ENCODE assay signal across 17 mouse cellular contexts in genomic region chr8:117409056-117409455, GRCm38 (mm10).
"Had no signal": no experiment of that assay in that cellular context is flagged by ENCODE, and none has a peak within 500 bp of the region (broad histone marks: within the 10 kb centered on the region; RNA-seq: fewer than 3 reads in every experiment).

No protein-coding gene starts in this region.

- H3K27ac ChIP-seq: midbrain, embryonic 10.5 days; midbrain, embryonic 12.5 days; neural tube, embryonic 13.5 days; neural tube, embryonic 15.5 days; stomach, embryonic 15.5 days; stomach, postnatal 0 days had no signal

- DNase-seq: lung, adult 18-20 months; lung, embryonic 14.5 days; lung, postnatal 10 days; lung, postnatal 4 days; midbrain, embryonic 14.5 days; right cerebral cortex, postnatal 14 days; thymus, adult 2 months; thymus, postnatal 25 days; thymus, postnatal 4 days had no signal

- H3K9me3 ChIP-seq: midbrain, embryonic 10.5 days; midbrain, embryonic 12.5 days; neural tube, embryonic 13.5 days; neural tube, embryonic 15.5 days; stomach, embryonic 15.5 days had no signal

- H3K9ac ChIP-seq: lung, embryonic 14.5 days; midbrain, embryonic 12.5 days; neural tube, embryonic 13.5 days; neural tube, embryonic 15.5 days; stomach, embryonic 15.5 days had no signal

- H3K4me3 ChIP-seq: midbrain, embryonic 10.5 days; midbrain, embryonic 12.5 days; myocyte; neural tube, embryonic 13.5 days; neural tube, embryonic 15.5 days; stomach, embryonic 15.5 days had no signal

- ATAC-seq: midbrain, embryonic 16.5 days had no signal

- H3K4me2 ChIP-seq: lung, embryonic 14.5 days; midbrain, embryonic 12.5 days; neural tube, embryonic 13.5 days; neural tube, embryonic 15.5 days; stomach, embryonic 15.5 days had no signal

- H3K36me3 ChIP-seq: midbrain, embryonic 12.5 days; neural tube, embryonic 13.5 days; neural tube, embryonic 15.5 days; stomach, embryonic 15.5 days had no signal

- H3K27me3 ChIP-seq: midbrain, embryonic 12.5 days; neural tube, embryonic 13.5 days; neural tube, embryonic 15.5 days; stomach, embryonic 15.5 days had no signal
